Mouse (Mus musculus) cerebellum, postnatal 14 days (tissue): ENCODE data around the gene Ttc38.
A peak's percentile ranks its signal among the peaks of the same experiment; 100 is the strongest.
"Not testable (repeated sequence)": the region's sequence is repeated elsewhere in the genome, so short reads cannot be mapped to it uniquely, and the experiment has no call there.

Source experiments
- DNase-seq, 2 experiments: peaks; one replicate each; pipeline ENCODE4 v3.0.0; 2021; ENCODE audit warnings: mixed read lengths in 2 of 2

Gene Ttc38

GRCm38 (mm10) chr15:85826676-85827075, 5.4 kb upstream of the Ttc38 start:
- no peak for DNase-seq

DNA sequence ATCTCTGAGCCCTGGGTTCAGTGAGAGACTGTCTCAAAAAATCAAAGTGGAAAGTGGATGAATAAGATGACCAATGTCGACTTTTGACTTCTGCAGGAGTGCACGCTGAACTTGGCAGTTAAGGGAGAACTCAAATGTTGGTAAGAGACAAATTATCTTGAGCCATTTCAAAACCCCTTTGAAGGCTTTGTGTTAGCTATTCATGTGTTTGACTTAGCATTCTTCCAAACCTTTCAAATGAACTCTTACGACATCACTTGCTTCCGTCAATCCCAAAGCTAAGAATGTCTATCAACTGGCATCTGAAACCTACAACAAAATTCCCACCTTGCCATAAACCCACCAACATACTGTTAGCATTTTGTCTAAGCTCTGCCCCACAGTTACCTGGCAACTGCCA, 4.0 kb upstream of the Ttc38 start:
- DNase-seq, result no peak

- DNase-seq, result no peak
Measured at GRCm38 (mm10) chr15:85829470-85829869, 2.6 kb upstream of the Ttc38 start.

DNA sequence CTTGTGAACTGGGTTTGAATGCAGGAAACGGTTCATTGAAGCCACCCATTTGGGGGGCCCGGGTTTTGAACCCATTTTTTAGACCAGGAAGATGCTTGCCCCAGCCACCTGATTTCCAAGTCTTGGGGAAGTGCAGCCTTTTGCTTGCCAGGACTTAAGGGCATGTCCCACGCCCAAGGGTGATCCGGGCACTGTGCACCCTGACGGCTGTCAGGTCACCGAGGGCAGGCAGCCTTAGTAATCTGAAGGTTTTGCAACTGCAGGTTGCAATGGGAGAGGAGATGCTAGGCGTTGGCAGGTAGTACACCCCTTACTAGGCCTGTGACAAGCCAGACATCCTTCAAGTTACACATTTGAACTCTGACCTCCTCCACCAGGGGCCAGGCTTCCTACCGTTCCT, 493 bp downstream of the Ttc38 start:
- no peak for DNase-seq

GRCm38 (mm10) chr15:85835335-85835734, 3.2 kb downstream of the Ttc38 start:
- no peak for DNase-seq

GRCm38 (mm10) chr15:85836887-85837286, 4.8 kb downstream of the Ttc38 start:
- DNase-seq, result no peak

- DNase-seq, result peak in 1 of 2 experiments; percentile 66
Measured at GRCm38 (mm10) chr15:85840983-85841382, 8.9 kb downstream of the Ttc38 start.

- no peak for DNase-seq
Measured at GRCm38 (mm10) chr15:85841796-85842360, 9.8 kb downstream of the Ttc38 start.

DNA sequence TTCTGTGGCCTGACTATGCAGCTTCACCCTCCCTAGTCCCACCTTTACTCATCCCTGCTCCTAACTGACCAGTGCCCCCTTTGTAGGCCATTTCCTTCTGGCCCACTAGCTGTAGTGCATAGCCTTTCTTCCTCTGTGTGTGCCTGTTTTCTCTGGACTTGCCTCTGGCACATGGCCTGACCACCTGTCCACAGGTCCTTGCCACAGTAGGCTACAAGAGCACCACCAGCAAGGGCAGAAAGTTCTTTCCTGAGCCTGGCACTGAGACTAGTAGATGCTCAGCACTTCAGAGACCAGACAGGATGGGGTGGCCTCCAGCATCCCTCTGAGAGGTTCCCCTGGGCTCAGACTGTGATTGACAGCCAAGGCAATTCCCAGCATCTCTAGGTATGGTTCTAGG, 13.0 kb downstream of the Ttc38 start:
- DNase-seq, result peak; percentile 62 to 74

GRCm38 (mm10) chr15:85851656-85852392, 19.7 kb downstream of the Ttc38 start:
- peak; percentile 49 to 56 for DNase-seq

DNA sequence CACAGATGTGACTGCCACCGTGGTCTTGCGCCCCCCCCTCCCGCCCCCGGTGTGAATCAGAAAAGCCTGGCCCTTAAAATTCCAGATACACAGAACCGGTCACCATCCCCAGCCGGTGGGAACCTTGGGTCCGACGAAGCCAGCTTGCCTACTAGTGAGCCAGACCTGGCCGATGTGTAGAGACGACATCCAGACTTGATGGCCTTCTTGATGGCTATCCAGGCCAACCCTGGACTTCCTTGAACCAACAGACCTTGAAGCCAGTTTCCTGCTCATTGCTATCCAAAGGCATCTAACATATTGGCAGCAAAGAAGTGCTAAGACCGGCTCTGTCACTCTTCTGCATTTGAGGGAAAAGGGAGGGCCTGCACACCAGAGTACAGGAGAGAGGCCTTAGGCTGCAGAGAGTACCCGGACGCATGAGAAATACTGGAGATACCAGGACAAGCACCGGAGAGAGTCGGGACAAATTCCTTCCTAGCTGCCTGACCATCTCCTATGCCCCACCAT, 26.9 kb downstream of the Ttc38 start:
- DNase-seq, result peak in 1 of 2 experiments; percentile 50

- peak; percentile 94 to 95 for DNase-seq
Measured at GRCm38 (mm10) chr15:85859490-85860031, 27.5 kb downstream of the Ttc38 start, which contains the start of gene Gtse1. Gene Gtse1 (plus strand): TSS chr15:85859745.

DNA sequence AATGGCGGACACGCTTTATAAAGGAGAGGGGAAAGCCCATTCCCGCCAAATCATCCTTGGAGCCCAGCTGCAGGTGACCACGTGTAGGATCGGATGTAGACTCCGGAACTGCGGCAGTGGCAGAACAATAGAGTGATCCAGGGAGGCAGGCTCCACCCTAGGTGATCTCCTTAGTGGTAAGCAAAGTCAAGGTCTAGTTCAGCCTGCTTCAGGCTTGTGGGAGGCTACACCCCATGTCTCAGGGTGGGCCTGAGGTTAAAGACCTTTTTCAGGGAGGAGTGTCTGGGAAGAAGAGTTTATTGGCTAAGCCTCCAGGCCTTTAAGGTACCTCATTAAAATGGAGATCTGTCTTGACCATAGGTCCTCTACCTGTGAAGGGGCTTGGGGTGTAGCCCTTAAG, 33.8 kb downstream of the Ttc38 start:
- not testable (repeated sequence) for DNase-seq

GRCm38 (mm10) chr15:85867696-85868095, 35.6 kb downstream of the Ttc38 start:
- DNase-seq, result peak; percentile 87

GRCm38 (mm10) chr15:85877336-85877735, 45.2 kb downstream of the Ttc38 start:
- no peak for DNase-seq

DNA sequence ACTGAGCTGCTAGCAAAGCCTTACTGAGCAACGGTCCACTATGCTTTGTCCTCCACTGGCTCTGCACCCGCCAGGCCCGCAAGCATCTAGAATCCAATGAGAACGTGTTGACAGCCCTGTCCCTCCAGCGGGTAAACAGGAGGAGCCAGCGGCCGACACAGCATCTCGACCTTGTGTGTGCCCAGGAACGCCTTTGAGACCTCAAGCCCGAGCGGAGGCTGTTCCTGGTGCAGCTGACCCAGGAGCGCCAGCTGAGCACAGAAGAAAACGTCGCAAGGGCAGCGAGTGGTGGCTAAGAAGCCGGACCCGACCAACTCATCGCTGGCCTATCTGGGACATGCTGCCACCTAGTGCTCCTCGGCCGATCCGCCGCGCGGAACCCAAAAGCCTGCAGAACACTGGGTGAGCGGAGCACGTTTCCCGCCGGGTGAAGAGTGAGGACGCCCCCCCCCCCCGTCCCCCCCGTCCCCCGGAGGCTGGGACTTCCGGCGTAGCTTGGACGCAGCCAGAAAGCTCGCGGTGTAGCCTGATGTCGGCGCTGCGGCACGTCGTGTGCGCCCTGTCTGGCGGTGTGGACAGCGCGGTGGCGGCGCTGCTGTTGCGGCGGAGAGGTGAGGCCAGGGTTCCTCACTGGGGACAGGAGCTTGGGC, 46.9 kb downstream of the Ttc38 start, which contains the start of gene Trmu:
TSS of gene Trmu (plus strand) at position 465 of the 650 bp plus-strand sequence.
- DNase-seq, result peak; percentile 94 to 95

DNA sequence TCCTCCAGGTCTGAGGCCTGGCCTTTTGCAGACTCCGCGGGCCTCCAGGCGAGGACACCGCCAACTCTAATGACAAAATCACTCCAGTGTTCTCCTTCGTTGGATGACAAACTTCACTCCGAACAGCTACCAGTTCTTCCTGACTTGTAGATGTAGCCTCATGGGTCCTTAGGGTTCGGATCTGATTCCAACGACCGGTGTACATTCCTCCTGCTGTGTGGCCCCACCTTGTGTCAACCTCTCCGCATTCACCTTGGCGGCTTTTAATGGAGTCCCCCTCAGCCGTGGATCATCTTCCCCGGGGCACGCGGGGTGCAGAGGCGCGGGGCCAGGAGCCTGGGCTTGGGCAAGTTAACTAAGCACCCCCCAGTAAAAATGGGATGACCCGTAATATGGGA, 47.4 kb downstream of the Ttc38 start:
- peak in 1 of 2 experiments; percentile 66 for DNase-seq

GRCm38 (mm10) chr15:85885606-85886005, 53.5 kb downstream of the Ttc38 start:
- no peak for DNase-seq

- no peak for DNase-seq
Measured at GRCm38 (mm10) chr15:85889235-85889634, 57.1 kb downstream of the Ttc38 start.

- peak; percentile 64 to 77 for DNase-seq
Measured at GRCm38 (mm10) chr15:85891971-85892370, 59.9 kb downstream of the Ttc38 start.

DNA sequence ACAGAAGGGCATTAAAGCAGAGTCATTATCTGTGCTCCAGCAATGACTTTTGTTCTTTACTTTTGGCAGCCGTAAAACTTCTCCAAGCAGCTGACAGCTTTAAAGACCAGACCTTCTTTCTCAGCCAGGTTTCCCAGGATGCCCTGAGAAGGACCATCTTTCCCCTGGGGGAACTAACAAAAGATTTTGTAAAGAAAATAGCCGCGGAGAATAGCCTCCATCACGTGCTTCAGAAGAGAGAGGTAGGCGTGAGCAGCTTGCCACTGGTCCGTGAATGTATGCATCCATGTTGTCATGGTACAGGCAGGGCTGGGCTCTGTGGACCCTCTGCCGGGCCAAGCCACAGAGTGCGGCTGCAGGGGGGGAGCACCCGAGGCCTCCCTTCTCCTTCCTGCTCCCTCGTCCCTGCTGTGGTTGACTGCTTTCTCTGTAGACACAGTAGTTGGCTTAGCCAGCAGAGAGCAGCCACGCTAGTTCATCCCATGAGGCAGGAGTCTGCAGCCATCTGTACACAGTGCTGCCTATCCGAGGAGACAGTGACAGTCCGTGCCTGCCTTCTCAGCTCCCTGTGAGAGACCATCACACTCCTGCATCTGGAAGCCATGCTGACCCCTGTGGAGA, 60.5 kb downstream of the Ttc38 start:
- DNase-seq, result no peak

DNA sequence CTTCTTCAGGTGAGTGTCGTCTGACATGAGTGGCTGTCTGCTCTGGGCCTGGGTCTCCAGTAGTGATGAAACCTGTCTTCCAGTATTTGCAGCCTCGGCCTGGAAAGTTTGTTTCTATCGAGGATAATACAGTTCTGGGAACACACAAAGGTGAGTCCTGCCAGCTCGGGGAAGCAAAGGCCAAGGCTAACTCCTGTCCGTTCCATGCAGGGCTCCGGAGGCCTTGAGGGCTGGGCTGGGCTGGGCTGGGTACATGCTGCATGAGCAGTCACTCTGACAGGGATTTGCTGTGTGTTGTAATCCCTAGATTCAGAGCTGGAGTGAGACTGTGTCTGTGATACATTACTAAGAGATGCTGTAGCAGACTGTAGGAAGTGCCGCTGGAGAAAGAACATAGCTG, 61.8 kb downstream of the Ttc38 start:
- DNase-seq, result no peak

DNA sequence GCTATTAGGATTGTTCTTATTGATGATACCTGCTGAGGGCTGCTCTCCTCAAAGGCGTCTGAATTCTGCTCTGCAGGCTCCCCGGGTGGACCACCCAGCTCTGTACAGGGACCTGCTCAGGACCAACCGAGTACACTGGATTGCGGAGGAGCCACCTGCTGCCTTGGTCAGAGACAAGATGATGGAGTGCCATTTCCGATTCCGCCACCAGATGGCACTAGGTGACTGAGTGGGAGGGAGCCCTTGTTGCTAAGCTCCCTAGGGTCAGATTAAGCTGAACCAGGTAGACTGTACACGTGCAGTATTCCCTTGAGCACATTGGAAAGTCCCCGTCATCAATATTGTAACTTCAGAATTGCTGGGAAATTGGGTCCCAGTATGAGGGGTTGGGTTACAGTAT, 64.2 kb downstream of the Ttc38 start:
- peak; percentile 94 to 98 for DNase-seq
